Mouse (Mus musculus): ENCODE measurements around the gene Gm20661. TPM values are rescaled to one million over a fixed set of nuclear protein-coding genes. Genes with fewer than 3 reads are reported as not detected.

The Gm20661 gene
- polyA plus RNA-seq, 1 experiment from 2014 or later = 2.8 TPM

- H3K27me3 ChIP-seq = no peaks in the 10 kb centered on the region
- H3K9ac ChIP-seq = no peak overlapping the region
- 0 out of 2 replicates have a peak, but pooled peaks cover 2% of the 10 kb centered on the region for H3K36me3 ChIP-seq
- H3K4me2 ChIP-seq = no peak overlapping the region
- H3K9me3 ChIP-seq (replicated peaks) = no peaks in the 10 kb centered on the region
- whole genome bisulfite sequencing = 81% methylated on average over 5 of the region's 5 CpGs
- no peak for ATAC-seq (replicated peaks; ENCODE audit: insufficient number of reproducible peaks, insufficient read depth, low FRiP score, low read depth)
- no peak overlapping the region for H3K27ac ChIP-seq
- no peak overlapping the region for H3K4me3 ChIP-seq
- H3K4me1 ChIP-seq (replicated peaks) = peaks cover 23% of the 10 kb centered on the region
Measured at GRCm38 (mm10) chr9:107970311-107970710, 12.5 kb upstream of the Gm20661 start.

- no peaks in the 10 kb centered on the region for H3K27me3 ChIP-seq
- H3K27ac ChIP-seq = peak overlapping the region; percentile 35; the same call in 1 of the 2 replicates
- WGBS = 55% methylated on average over 8 of the region's 8 CpGs
Measured at GRCm38 (mm10) chr9:107971690-107972541, 10.9 kb upstream of the Gm20661 start.

DNA sequence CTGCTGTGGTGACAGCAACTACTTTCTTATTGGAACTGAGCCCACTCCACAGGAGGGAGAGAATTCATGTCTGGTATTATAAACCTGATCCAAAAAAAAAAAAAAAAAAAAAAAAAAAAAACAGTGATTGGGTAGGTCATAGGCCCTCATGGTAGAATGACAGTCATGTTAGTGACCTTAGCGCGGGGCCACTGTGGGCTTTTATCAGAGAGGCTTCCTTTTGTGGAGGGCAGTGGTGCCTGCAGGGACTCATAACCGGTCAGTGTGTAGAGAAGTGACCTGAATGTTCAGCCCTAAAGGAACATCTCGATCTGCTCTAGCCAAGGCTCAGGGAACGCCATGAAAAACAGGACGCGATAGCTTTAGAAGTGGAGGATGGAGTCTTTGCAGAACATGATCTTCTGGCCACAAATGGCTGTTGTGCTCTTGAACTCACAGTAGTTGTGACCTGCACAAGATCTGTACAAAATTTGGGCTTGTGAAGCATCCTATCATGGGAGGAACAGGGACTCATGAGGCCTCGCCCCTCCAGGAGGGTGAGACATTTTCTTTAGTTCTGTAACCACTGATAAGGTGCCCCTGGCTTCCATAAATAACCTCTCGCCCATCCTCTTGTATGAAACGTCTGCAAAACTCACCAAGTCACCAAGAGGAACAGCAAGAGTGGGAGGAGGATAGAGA is 8.2 kb upstream of the Gm20661 start:
- H3K4me2 ChIP-seq = peak overlapping the region; percentile 71

More at GRCm38 (mm10) chr9:107971690-107972541, 10.9 kb upstream of the Gm20661 start:
- H3K4me1 ChIP-seq (replicated peaks) = peaks cover 36% of the 10 kb centered on the region
- 0 out of 2 replicates have a peak, but pooled peaks cover 2% of the 10 kb centered on the region for H3K36me3 ChIP-seq
- H3K4me2 ChIP-seq = no peak overlapping the region
- H3K4me3 ChIP-seq = no peak overlapping the region
- ATAC-seq (replicated peaks; ENCODE audit: insufficient number of reproducible peaks, insufficient read depth, low FRiP score, low read depth) = peak; percentile 41
- no peaks in the 10 kb centered on the region for H3K9me3 ChIP-seq (replicated peaks)
- H3K9ac ChIP-seq = no peak overlapping the region

DNA sequence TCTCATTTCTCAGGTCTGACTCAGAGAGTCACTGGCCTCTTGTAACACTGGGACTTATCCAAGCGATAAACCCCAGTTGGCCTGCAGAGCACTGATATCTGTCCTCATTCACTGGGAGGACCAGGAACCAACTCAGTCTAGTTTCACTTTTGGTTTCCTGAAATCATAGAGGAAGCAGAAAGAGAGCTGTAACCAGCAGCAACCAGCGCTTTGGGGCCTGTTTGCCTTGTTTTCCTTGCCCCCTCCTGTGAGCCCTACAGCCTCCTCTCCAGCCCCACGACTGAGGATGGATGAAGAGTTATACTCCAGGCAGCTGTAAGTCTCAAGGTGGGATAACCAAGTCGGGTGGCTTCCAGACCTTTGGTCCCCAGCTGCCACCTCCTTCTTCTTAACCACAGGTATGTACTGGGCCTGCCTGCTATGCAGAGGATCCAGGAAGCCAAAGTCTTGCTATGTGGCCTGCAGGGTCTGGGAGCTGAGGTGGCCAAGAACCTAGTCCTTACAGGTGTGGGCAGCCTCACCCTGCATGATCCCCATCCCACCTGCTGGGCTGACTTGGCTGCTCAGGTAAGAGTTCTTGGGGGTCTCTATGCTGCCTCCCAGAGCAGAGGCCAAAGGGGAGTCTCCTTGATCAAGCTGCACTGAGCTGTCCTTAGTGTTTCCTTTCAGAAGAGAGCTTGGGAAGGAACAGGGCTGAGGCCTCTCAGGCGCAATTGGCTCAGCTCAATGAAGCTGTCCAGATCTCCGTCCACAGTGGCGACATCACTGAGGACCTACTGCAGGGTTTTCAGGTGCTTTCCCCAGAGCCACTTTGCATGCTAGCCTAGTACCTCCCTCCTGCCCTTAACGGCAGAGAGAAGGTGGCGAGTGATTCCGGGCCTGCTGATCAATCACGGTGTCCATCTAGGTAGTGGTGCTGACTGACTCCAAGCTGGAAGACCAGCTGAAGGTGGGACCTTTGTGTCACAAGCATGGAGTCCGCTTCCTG is 7.2 kb upstream of the Gm20661 start, which contains the start of gene Uba7:
Gene Uba7 (plus strand): TSS at position 107 of the 988 bp plus-strand sequence.
- Histone ChIP-seq H3K4me2 (peak within 1 kb of the TSS; percentile 71), H3K36me3 (peaks cover 14% of the 10 kb centered on the region; the same call in 1 of the 2 replicates), H3K4me1 (replicated peaks) (peaks cover 40% of the 10 kb centered on the region), H3K9me3 (replicated peaks) (no peaks in the 10 kb centered on the region), H3K4me3 (peak within 1 kb of the TSS; percentile 44), H3K9ac (peak within 1 kb of the TSS; percentile 51), H3K27ac (peak within 1 kb of the TSS; percentile 89), H3K27me3 (no peaks in the 10 kb centered on the region)
- ATAC-seq (replicated peaks; ENCODE audit: insufficient number of reproducible peaks, insufficient read depth, low FRiP score, low read depth) = peak; percentile 57
- WGBS = 40% methylated on average over 12 of the region's 12 CpGs

More for the DNA sequence above, 8.2 kb upstream of the Gm20661 start:
- Histone ChIP-seq H3K9me3 (replicated peaks) (no peaks in the 10 kb centered on the region), H3K4me3 (no peak overlapping the region), H3K4me1 (replicated peaks) (peaks cover 39% of the 10 kb centered on the region), H3K27me3 (no peaks in the 10 kb centered on the region), H3K27ac (peak overlapping the region; percentile 89), H3K9ac (no peak overlapping the region), H3K36me3 (peaks cover 14% of the 10 kb centered on the region; the same call in 1 of the 2 replicates)
- ATAC-seq (replicated peaks; ENCODE audit: insufficient number of reproducible peaks, insufficient read depth, low FRiP score, low read depth) = no peak; the same call in 1 of the 2 replicates
- 37% methylated on average over 10 of the region's 10 CpGs for WGBS

DNA sequence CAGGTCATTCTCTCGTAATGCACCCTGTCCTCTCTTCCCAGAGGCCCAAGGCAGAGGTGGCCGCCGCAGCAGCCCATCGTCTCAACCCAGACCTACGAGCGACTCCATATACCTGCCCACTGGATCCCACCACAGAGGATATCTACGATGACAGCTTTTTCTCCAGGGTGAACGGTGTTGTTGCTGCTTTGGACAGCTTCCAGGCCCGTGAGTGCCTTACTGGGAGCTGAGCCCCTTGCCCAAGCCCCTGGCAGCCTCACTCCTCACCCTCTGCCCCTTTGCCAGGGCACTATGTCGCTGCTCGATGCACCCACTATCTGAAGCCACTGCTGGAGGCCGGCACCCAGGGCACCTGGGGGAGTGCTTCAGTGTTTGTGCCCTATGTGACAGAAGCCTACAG is 4.0 kb upstream of the Gm20661 start:
- no peak overlapping the region for H3K27ac ChIP-seq
- peaks cover 11% of the 10 kb centered on the region; the same call in 1 of the 2 replicates for H3K36me3 ChIP-seq
- ATAC-seq (replicated peaks; ENCODE audit: insufficient number of reproducible peaks, insufficient read depth, low FRiP score, low read depth) = no peak
- H3K9me3 ChIP-seq (replicated peaks) = no peaks in the 10 kb centered on the region
- H3K27me3 ChIP-seq = no peaks in the 10 kb centered on the region
- WGBS = 87% methylated on average over 12 of the region's 12 CpGs
- H3K4me3 ChIP-seq = no peak overlapping the region
- H3K4me2 ChIP-seq = no peak overlapping the region
- H3K4me1 ChIP-seq (replicated peaks) = peaks cover 66% of the 10 kb centered on the region
- H3K9ac ChIP-seq = no peak overlapping the region

- H3K9me3 ChIP-seq (replicated peaks) = no peaks in the 10 kb centered on the region
- H3K4me3 ChIP-seq = peak overlapping the region; percentile 65
- peaks cover 11% of the 10 kb centered on the region; the same call in 1 of the 2 replicates for H3K36me3 ChIP-seq
- H3K9ac ChIP-seq = peak overlapping the region; percentile 16
- peak; percentile 8; the same call in 1 of the 2 replicates for ATAC-seq (replicated peaks; ENCODE audit: insufficient number of reproducible peaks, insufficient read depth, low FRiP score, low read depth)
- WGBS = 41% methylated on average over 7 of the region's 7 CpGs
- no peaks in the 10 kb centered on the region for H3K27me3 ChIP-seq
- peak overlapping the region; percentile 92 for H3K27ac ChIP-seq
- H3K4me2 ChIP-seq = peak overlapping the region; percentile 75
- peaks cover 57% of the 10 kb centered on the region for H3K4me1 ChIP-seq (replicated peaks)
Measured at GRCm38 (mm10) chr9:107981684-107982605, 913 bp upstream of the Gm20661 start.

DNA sequence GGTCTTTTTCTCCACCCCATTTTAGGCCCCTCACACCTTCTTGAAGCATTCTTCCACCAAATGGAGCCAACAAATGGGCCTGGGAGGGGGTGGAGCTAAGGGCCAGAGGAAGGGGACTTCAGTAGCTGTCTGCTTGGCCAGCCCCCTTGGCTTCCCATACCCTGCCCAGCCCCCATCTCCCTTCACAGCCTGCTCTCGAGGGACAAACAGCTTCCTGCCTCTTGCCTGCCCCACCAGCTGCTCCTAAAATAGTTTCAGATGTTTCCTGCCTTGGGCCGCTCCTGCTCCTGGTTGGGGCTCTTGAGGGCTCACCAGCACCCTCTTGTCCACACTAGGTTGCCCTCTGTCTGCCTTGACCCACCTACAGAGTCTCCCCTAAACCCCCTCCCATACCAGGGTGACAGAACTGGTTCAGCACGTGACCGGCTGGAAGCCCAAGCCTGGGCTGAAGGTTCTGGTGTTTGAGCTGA is 598 bp downstream of the Gm20661 start:
- Histone ChIP-seq H3K4me1 (replicated peaks) (peaks cover 54% of the 10 kb centered on the region), H3K4me2 (peak overlapping the region; percentile 75), H3K9ac (peak overlapping the region; percentile 61), H3K9me3 (replicated peaks) (no peaks in the 10 kb centered on the region), H3K27ac (peak overlapping the region; percentile 92), H3K27me3 (no peaks in the 10 kb centered on the region), H3K36me3 (peaks cover 5% of the 10 kb centered on the region; the same call in 1 of the 2 replicates), H3K4me3 (peak overlapping the region; percentile 65)
- peak; percentile 56 for ATAC-seq (replicated peaks; ENCODE audit: insufficient number of reproducible peaks, insufficient read depth, low FRiP score, low read depth)
- whole genome bisulfite sequencing = 4% methylated on average over 4 of the region's 4 CpGs

- H3K4me1 ChIP-seq (replicated peaks) = peaks cover 54% of the 10 kb centered on the region
- H3K9ac ChIP-seq = peak overlapping the region; percentile 61
- ATAC-seq (replicated peaks; ENCODE audit: insufficient number of reproducible peaks, insufficient read depth, low FRiP score, low read depth) = no peak
- H3K36me3 ChIP-seq = no peaks in the 10 kb centered on the region; the same call in 1 of the 2 replicates
- peak overlapping the region; percentile 65 for H3K4me3 ChIP-seq
- 47% methylated on average over 19 of the region's 19 CpGs for WGBS
- peak overlapping the region; percentile 92 for H3K27ac ChIP-seq
- H3K27me3 ChIP-seq = no peaks in the 10 kb centered on the region
- H3K9me3 ChIP-seq (replicated peaks) = no peaks in the 10 kb centered on the region
- peak overlapping the region; percentile 75 for H3K4me2 ChIP-seq
Measured at GRCm38 (mm10) chr9:107984052-107984753, 1.3 kb downstream of the Gm20661 start.

- Histone ChIP-seq H3K9me3 (replicated peaks) (no peaks in the 10 kb centered on the region), H3K36me3 (no peaks in the 10 kb centered on the region), H3K27me3 (no peaks in the 10 kb centered on the region), H3K27ac (peak overlapping the region; percentile 92), H3K4me1 (replicated peaks) (peaks cover 54% of the 10 kb centered on the region), H3K4me3 (peak overlapping the region; percentile 65), H3K9ac (peak overlapping the region; percentile 61), H3K4me2 (peak overlapping the region; percentile 75)
- no peak for ATAC-seq (replicated peaks; ENCODE audit: insufficient number of reproducible peaks, insufficient read depth, low FRiP score, low read depth)
- 36% methylated on average over 9 of the region's 9 CpGs for WGBS
Measured at GRCm38 (mm10) chr9:107984754-107985055, 1.8 kb downstream of the Gm20661 start.

Data from heart, embryonic 15.5 days (tissue).